Mouse (Mus musculus) embryonic facial prominence, embryonic 13.5 days (tissue): ENCODE data around the gene Pde4d. TPM values are rescaled to one million over a fixed set of nuclear protein-coding genes. Genes with fewer than 3 reads are reported as not detected.

ENCODE experiments used
- ATAC-seq: fragments of 200-750 bp; cut with Nextera tagmentation; 2 replicates; pipeline ENCODE4 v1.8.0; 2017; ENCODE audit warnings: low read depth; ENCODE audit not compliant: insufficient number of reproducible peaks, insufficient read depth, low FRiP score, low TSS enrichment
- H3K27ac ChIP-seq: fragments of 300-500 bp; sonication (generic); 2 replicates; pipeline ENCODE4 v1.5.1; 2015; ENCODE audit warnings: moderate library complexity, mild to moderate bottlenecking, inconsistent platforms
- H3K27me3 ChIP-seq: fragments of 300-500 bp; sonication (generic); 2 replicates; pipeline ENCODE4 v1.6.1; 2015; ENCODE audit warnings: mild to moderate bottlenecking, inconsistent platforms
- H3K36me3 ChIP-seq: fragments of 300-500 bp; sonication (generic); 2 replicates; pipeline ENCODE4 v1.6.1; 2015; ENCODE audit warnings: mild to moderate bottlenecking, inconsistent platforms
- H3K4me1 ChIP-seq: fragments of 300-500 bp; sonication (generic); 2 replicates; pipeline ENCODE4 v1.6.1; 2015; ENCODE audit warnings: inconsistent platforms
- H3K4me2 ChIP-seq: fragments of 300-500 bp; sonication (generic); 2 replicates; pipeline ENCODE4 v1.6.1; 2015; ENCODE audit warnings: moderate library complexity, mild to moderate bottlenecking, inconsistent platforms
- H3K4me3 ChIP-seq: fragments of 300-500 bp; sonication (generic); 2 replicates; pipeline ENCODE4 v1.5.1; 2015; ENCODE audit warnings: mild to moderate bottlenecking, inconsistent platforms
- H3K9ac ChIP-seq: fragments of 300-500 bp; sonication (generic); 2 replicates; pipeline ENCODE4 v1.6.1; 2015; ENCODE audit warnings: mild to moderate bottlenecking, inconsistent platforms
- H3K9me3 ChIP-seq: fragments of 300-500 bp; sonication (generic); 2 replicates; pipeline ENCODE4 v1.6.1; 2016; ENCODE audit warnings: inconsistent platforms
- WGBS: fragments of 180-500 bp; shearing (Covaris S2); methylation state at CpG from one replicate; pipeline ENCODE4 v1.1.7; 2015; ENCODE audit warnings: mixed read lengths; 5-methylcytosine and 5-hydroxymethylcytosine counted together
- polyA plus RNA-seq: library from polyadenylated mRNA; unstranded; fragments of >200 nt; fragmentation: Nextera tagmentation; extraction: Ambion mirVana; gene quantifications from 2 replicates; pipeline ENCODE4 v1.2.1, GENCODE M21; 2015

Pde4d gene
- polyA plus RNA-seq, 1 experiment from 2014 or later = 22.9 TPM

- WGBS = 89% methylated on average over 2 of the region's 2 CpGs
These were observed 1264.8 kb downstream of the Pde4d start for GRCm38 (mm10) chr13:109714581-109714980.

DNA sequence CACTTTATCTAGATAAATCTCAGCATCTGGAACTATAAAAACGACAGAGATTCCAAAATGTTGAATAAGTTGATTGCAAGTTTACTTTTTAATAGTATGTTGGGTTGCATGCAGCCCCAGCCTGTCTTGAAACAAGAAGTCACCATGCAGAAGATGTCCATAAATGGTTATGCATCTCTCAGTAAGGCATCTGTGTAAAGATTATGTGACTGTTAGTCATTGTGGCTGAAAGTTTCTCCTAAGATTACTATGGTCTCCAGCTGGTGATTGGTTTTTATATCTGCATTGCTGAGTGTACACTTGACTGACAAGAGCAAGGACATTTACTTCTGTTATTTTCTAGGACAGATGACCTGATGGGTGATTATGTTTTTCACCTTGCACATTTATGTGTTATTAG is 1265.6 kb downstream of the Pde4d start:
- Histone ChIP-seq H3K27me3 (no peaks in the 10 kb centered on the region), H3K36me3 (no peaks in the 10 kb centered on the region), H3K4me3 (no peak overlapping the region), H3K9ac (no peak overlapping the region), H3K27ac (no peak overlapping the region), H3K9me3 (no peaks in the 10 kb centered on the region), H3K4me2 (no peak overlapping the region), H3K4me1 (peaks cover 7% of the 10 kb centered on the region)
- ATAC-seq = no peak
- WGBS = 52% methylated on average over 1 of the region's 1 CpGs

More at GRCm38 (mm10) chr13:109714581-109714980, 1264.8 kb downstream of the Pde4d start:
- no peak overlapping the region for H3K27ac ChIP-seq
- no peaks in the 10 kb centered on the region for H3K36me3 ChIP-seq
- H3K27me3 ChIP-seq = no peaks in the 10 kb centered on the region
- H3K4me1 ChIP-seq = peaks cover 7% of the 10 kb centered on the region
- no peak for ATAC-seq
- no peak overlapping the region for H3K4me2 ChIP-seq
- H3K9me3 ChIP-seq = no peaks in the 10 kb centered on the region
- H3K4me3 ChIP-seq = no peak overlapping the region
- no peak overlapping the region for H3K9ac ChIP-seq

- Histone ChIP-seq H3K9me3 (no peaks in the 10 kb centered on the region), H3K9ac (no peak overlapping the region), H3K4me2 (no peak overlapping the region), H3K4me3 (no peak overlapping the region), H3K36me3 (no peaks in the 10 kb centered on the region), H3K27ac (no peak overlapping the region), H3K27me3 (no peaks in the 10 kb centered on the region), H3K4me1 (peaks cover 7% of the 10 kb centered on the region)
- ATAC-seq = no peak
- 85% methylated on average over 2 of the region's 2 CpGs for WGBS
These were observed 1270.5 kb downstream of the Pde4d start for GRCm38 (mm10) chr13:109720127-109720713.

DNA sequence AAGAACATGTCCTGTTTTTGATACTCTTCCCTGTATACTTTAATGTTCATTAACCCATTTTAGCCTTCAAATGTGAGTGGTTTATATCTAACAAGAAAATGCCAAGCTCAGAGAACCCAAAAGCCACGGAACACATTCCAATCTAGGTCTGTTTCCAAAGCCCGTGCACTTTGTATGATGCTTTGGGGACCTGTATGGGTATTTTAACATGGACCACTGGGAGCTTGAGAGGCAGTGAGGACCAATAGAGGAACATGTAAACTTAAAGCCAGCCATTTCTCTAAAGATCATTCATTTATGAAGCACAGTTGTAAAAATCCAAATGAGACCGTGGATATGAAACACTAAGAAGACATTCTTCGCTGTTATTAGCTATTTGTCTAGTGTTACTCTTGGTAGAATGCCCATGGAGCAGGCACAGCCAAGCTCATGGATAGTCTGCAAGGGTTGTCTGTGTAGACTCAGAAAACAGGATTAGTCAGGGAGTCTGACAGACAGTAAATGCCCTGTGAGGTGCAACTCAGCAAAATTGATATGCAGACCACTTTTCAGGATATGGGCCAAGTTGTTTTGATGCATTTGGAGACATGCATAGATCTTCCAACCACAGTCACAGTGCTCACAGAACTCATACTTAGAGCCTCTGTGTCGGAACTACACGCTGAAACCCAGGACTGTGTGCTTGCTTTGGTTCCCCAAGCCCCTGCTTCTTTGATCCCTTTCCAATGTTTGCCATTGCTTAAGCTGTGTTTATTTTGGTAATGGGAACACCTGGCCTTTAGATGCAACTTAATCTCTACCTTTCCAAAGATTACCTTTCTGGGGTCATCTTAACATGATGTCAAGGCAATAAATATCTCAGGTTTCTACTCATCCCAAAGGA is 1272.7 kb downstream of the Pde4d start:
- H3K27ac ChIP-seq = no peak overlapping the region
- no peak for ATAC-seq

DNA sequence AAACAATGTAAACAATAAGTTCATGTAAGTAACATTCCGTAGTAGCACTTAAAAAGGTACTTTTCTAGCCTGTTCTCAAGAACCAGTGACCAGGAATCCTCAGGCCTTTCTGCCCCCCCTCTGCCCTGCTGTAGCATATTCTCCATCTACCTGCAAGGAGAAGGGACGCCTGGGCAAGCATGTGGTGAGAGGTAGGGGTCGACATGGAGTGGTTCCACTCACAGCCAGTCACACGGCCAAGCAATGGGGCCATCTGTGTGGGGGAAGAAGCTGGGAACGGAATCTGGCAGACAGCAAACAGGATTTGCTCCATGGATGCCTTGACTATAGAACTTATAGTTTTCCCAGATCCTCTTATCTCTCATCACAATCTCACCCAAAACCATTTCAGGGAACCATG is 1277.6 kb downstream of the Pde4d start:
- H3K4me2 ChIP-seq = no peak overlapping the region
- no peak overlapping the region for H3K9ac ChIP-seq
- no peak for ATAC-seq
- H3K36me3 ChIP-seq = no peaks in the 10 kb centered on the region
- H3K27ac ChIP-seq = no peak overlapping the region
- no peaks in the 10 kb centered on the region for H3K9me3 ChIP-seq
- peaks cover 5% of the 10 kb centered on the region for H3K4me1 ChIP-seq
- no peak overlapping the region for H3K4me3 ChIP-seq
- no peaks in the 10 kb centered on the region for H3K27me3 ChIP-seq
- WGBS = 73% methylated on average over 5 of the region's 5 CpGs

More for the DNA sequence above, 1272.7 kb downstream of the Pde4d start:
- H3K4me2 ChIP-seq = no peak overlapping the region
- no peak overlapping the region for H3K4me3 ChIP-seq
- no peaks in the 10 kb centered on the region for H3K27me3 ChIP-seq
- H3K4me1 ChIP-seq = peaks cover 5% of the 10 kb centered on the region
- H3K9ac ChIP-seq = no peak overlapping the region
- 75% methylated on average over 6 of the region's 6 CpGs for WGBS
- H3K9me3 ChIP-seq = no peaks in the 10 kb centered on the region
- no peaks in the 10 kb centered on the region for H3K36me3 ChIP-seq

GRCm38 (mm10) chr13:109729612-109730011 is 1279.9 kb downstream of the Pde4d start:
- ATAC-seq = no peak
- WGBS = 80% methylated on average over 4 of the region's 4 CpGs
- no peak overlapping the region for H3K9ac ChIP-seq
- no peak overlapping the region for H3K4me2 ChIP-seq
- no peaks in the 10 kb centered on the region for H3K36me3 ChIP-seq
- no peak overlapping the region for H3K4me3 ChIP-seq
- H3K4me1 ChIP-seq = peaks cover 5% of the 10 kb centered on the region
- no peaks in the 10 kb centered on the region for H3K9me3 ChIP-seq
- H3K27me3 ChIP-seq = no peaks in the 10 kb centered on the region; the same call in 1 of the 2 replicates
- H3K27ac ChIP-seq = no peak overlapping the region

DNA sequence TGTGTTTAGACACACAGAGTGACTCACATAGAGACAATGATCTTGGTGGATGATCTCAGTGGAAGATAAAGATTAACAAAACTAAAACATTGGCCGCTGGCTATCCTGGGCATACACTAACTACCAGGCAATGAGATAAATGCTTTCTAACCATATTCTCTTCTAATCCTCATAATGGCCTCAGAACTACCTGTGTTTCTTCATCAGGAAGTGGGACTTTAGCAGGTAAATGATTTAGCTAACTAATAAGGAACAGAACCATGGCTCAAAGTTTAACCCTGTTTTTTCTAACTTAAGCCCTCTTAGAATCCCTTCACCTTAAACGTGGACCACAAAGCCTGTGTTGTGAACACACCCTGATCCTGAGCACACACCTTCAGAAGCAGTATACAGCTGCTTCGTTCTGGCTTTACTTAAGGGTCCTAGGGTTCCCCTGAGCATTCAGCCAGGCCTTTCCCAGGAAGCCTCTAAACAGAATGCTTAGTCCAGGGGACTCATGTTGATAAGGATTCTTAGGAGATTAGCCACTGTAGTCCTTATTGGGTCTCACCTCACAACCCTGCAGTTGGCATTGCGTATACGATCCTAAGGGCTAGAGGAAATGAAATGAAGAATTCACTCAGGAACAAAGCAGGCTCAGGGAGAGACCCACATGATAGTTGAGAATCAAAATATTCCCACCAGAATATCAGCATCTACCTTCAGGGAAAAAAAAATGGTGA is 1283.1 kb downstream of the Pde4d start:
- Histone ChIP-seq H3K27me3 (no peaks in the 10 kb centered on the region; the same call in 1 of the 2 replicates), H3K4me1 (no peaks in the 10 kb centered on the region), H3K27ac (no peak overlapping the region), H3K4me3 (no peak overlapping the region), H3K36me3 (no peaks in the 10 kb centered on the region), H3K9ac (no peak overlapping the region), H3K4me2 (no peak overlapping the region), H3K9me3 (no peaks in the 10 kb centered on the region)
- ATAC-seq = no peak
- 81% methylated on average over 5 of the region's 5 CpGs for WGBS

DNA sequence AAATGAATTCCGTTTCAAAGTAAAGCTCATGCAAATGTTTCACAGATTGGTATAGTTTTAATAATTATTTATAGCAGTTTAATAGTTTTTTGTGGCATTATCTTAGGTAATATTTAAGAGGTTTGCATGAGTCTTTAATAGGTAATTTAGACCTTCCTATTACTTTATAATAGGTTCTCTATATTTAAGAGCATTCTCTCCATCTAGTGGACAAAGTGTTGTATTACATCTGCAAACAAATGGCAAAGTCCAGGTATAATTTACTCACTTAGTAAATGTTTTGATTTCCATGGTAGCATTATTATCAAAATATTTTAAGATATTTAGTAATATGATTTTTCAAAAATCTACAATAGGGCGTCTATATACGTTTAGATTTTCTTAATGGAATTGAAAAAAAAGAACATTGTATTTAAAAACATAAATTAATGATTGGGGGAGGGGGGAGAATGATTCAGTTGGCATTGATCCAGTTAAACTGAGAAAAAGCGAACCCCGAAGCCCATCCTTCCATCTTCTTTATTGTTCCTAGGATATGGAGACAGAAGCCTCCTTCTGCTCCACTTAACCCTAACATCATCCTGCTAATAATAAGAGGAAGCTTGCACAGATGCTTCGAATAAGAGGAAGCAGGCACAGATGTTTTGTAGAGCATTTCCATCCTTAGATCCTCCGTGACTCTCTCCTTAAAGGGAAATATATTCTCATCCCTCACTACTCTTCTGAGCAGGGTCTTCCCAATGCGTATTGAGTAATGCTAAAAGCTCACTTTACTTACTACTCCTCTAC is 1286.7 kb downstream of the Pde4d start:
- Histone ChIP-seq H3K9ac (no peak overlapping the region), H3K4me1 (no peaks in the 10 kb centered on the region), H3K9me3 (no peaks in the 10 kb centered on the region), H3K4me3 (no peak overlapping the region), H3K27me3 (no peaks in the 10 kb centered on the region; the same call in 1 of the 2 replicates), H3K4me2 (no peak overlapping the region), H3K27ac (no peak overlapping the region), H3K36me3 (no peaks in the 10 kb centered on the region)
- 32% methylated on average over 8 of the region's 8 CpGs for WGBS
- no peak for ATAC-seq

- H3K9me3 ChIP-seq = no peaks in the 10 kb centered on the region
- no peak overlapping the region for H3K4me3 ChIP-seq
- H3K27ac ChIP-seq = no peak overlapping the region
- no peak overlapping the region for H3K4me2 ChIP-seq
- H3K36me3 ChIP-seq = no peaks in the 10 kb centered on the region
- H3K27me3 ChIP-seq = no peaks in the 10 kb centered on the region
- no peaks in the 10 kb centered on the region for H3K4me1 ChIP-seq
- no peak overlapping the region for H3K9ac ChIP-seq
- no peak for ATAC-seq
These were observed 1296.7 kb downstream of the Pde4d start for GRCm38 (mm10) chr13:109746492-109746891.

DNA sequence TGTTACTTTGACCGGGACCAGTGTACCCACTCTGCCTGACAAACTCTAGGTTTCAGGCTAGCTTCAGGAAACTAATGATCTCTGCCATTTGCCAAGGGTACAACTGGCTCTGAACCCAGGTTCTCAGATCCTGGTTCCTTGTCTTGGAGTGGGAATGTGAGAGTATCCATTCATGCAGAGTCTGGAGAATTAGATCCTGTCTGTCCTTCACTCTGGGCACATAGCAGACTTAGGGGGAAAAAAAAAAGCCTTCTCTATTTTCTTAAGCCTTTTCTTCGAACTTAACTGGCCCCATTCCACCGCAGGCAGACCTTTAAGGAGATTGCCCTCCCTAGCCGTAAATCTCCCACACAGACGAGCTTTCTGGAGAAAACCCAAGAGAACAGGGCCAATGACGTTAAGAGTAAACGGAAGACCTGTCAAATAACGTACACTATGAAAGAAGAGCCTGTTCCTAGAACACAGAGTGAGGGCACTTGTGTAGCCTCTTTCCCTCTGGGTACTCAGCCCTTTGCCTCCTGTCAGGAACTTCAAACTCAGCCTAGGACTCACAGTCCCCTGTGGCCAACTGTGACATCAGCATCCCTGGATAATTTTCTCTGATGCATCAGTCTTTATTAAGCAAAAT is 1302.6 kb downstream of the Pde4d start:
- H3K27me3 ChIP-seq = no peaks in the 10 kb centered on the region
- H3K9ac ChIP-seq = no peak overlapping the region
- no peak overlapping the region for H3K27ac ChIP-seq
- WGBS = 41% methylated on average over 8 of the region's 8 CpGs
- no peak overlapping the region for H3K4me2 ChIP-seq
- ATAC-seq = no peak
- no peaks in the 10 kb centered on the region for H3K36me3 ChIP-seq
- H3K4me1 ChIP-seq = peaks cover 6% of the 10 kb centered on the region; the same call in 1 of the 2 replicates
- H3K9me3 ChIP-seq = no peaks in the 10 kb centered on the region
- H3K4me3 ChIP-seq = no peak overlapping the region

- 87% methylated on average over 5 of the region's 5 CpGs for WGBS
- Histone ChIP-seq H3K4me2 (no peak overlapping the region), H3K4me3 (no peak overlapping the region), H3K9me3 (no peaks in the 10 kb centered on the region), H3K27ac (no peak overlapping the region), H3K36me3 (no peaks in the 10 kb centered on the region), H3K9ac (no peak overlapping the region), H3K27me3 (no peaks in the 10 kb centered on the region), H3K4me1 (peaks cover 6% of the 10 kb centered on the region; the same call in 1 of the 2 replicates)
- no peak for ATAC-seq
These were observed 1307.1 kb downstream of the Pde4d start for GRCm38 (mm10) chr13:109756854-109757253.
